Mouse (Mus musculus) frontal cortex, postnatal 36 days (tissue): ENCODE results near the gene Tex38.

ENCODE experiments used
- DNase-seq, 2 experiments: peaks; one replicate each; pipeline ENCODE4 v3.0.0; 2022; ENCODE audit warnings: low spot score in 2 of 2

Tex38 gene

GRCm38 (mm10) chr4:115780918-115781317 lies at the start of gene Tex38:
Tex38 (minus strand) TSS chr4:115781018.
- DNase-seq, result no peak

GRCm38 (mm10) chr4:115830491-115830890 lies 49.7 kb upstream of the Tex38 start:
- no peak for DNase-seq

- no peak for DNase-seq
Measured at GRCm38 (mm10) chr4:115828572-115828902, 47.7 kb upstream of the Tex38 start.

- peak; percentile 45 to 60 for DNase-seq
Measured at GRCm38 (mm10) chr4:115827888-115828571, 47.2 kb upstream of the Tex38 start, which contains the start of gene Mob3c. Mob3c (plus strand) TSS chr4:115828092.

GRCm38 (mm10) chr4:115827535-115827887 lies 46.7 kb upstream of the Tex38 start:
- no peak for DNase-seq

GRCm38 (mm10) chr4:115827066-115827465 lies 46.2 kb upstream of the Tex38 start:
- no peak for DNase-seq

GRCm38 (mm10) chr4:115825271-115825670 lies 44.5 kb upstream of the Tex38 start:
- no peak for DNase-seq

- no peak for DNase-seq
Measured at GRCm38 (mm10) chr4:115824178-115824577, 43.4 kb upstream of the Tex38 start.

GRCm38 (mm10) chr4:115821928-115822327 lies 41.1 kb upstream of the Tex38 start:
- DNase-seq, result no peak

- DNase-seq, result no peak
Measured at GRCm38 (mm10) chr4:115821431-115821830, 40.6 kb upstream of the Tex38 start.

- DNase-seq, result no peak
Measured at GRCm38 (mm10) chr4:115820944-115821343, 40.1 kb upstream of the Tex38 start.

GRCm38 (mm10) chr4:115820199-115820598 lies 39.4 kb upstream of the Tex38 start:
- no peak for DNase-seq

- no peak for DNase-seq
Measured at GRCm38 (mm10) chr4:115815606-115816005, 34.8 kb upstream of the Tex38 start.

- DNase-seq, result no peak
Measured at GRCm38 (mm10) chr4:115812326-115812725, 31.5 kb upstream of the Tex38 start.

GRCm38 (mm10) chr4:115799981-115800380 lies 19.2 kb upstream of the Tex38 start:
- no peak for DNase-seq

GRCm38 (mm10) chr4:115795360-115795759 lies 14.5 kb upstream of the Tex38 start:
- DNase-seq, result no peak

GRCm38 (mm10) chr4:115790864-115791263 lies 10.0 kb upstream of the Tex38 start:
- DNase-seq, result peak in 1 of 2 experiments; percentile 32

- DNase-seq, result no peak
Measured at GRCm38 (mm10) chr4:115785511-115786034, 4.8 kb upstream of the Tex38 start.

GRCm38 (mm10) chr4:115784769-115785510 lies 4.1 kb upstream of the Tex38 start, which contains the start of gene Atpaf1:
Atpaf1 (plus strand) TSS chr4:115784812.
- peak; percentile 80 to 81 for DNase-seq

GRCm38 (mm10) chr4:115782026-115782805 lies 1.4 kb upstream of the Tex38 start:
- no peak for DNase-seq

GRCm38 (mm10) chr4:115780269-115780668 lies 549 bp downstream of the Tex38 start:
- DNase-seq, result peak; percentile 30 to 52

GRCm38 (mm10) chr4:115777627-115778026 lies 3.2 kb downstream of the Tex38 start:
- no peak for DNase-seq
